Mouse (Mus musculus): ENCODE measurements around the gene Camkk2.
A peak's percentile ranks its signal among the peaks of the same experiment; 100 is the strongest.

The Camkk2 gene

GRCm38 (mm10) chr5:122736761-122737160 is 42.4 kb downstream of the Camkk2 start:
- DNase-seq (ENCODE audit: low read depth, low spot score) = no peak

- no peak for DNase-seq (ENCODE audit: low read depth, low spot score)
Observed at GRCm38 (mm10) chr5:122735853-122736252, 43.4 kb downstream of the Camkk2 start.

GRCm38 (mm10) chr5:122733881-122734280 is 45.3 kb downstream of the Camkk2 start:
- DNase-seq (ENCODE audit: low read depth, low spot score) = no peak

DNA sequence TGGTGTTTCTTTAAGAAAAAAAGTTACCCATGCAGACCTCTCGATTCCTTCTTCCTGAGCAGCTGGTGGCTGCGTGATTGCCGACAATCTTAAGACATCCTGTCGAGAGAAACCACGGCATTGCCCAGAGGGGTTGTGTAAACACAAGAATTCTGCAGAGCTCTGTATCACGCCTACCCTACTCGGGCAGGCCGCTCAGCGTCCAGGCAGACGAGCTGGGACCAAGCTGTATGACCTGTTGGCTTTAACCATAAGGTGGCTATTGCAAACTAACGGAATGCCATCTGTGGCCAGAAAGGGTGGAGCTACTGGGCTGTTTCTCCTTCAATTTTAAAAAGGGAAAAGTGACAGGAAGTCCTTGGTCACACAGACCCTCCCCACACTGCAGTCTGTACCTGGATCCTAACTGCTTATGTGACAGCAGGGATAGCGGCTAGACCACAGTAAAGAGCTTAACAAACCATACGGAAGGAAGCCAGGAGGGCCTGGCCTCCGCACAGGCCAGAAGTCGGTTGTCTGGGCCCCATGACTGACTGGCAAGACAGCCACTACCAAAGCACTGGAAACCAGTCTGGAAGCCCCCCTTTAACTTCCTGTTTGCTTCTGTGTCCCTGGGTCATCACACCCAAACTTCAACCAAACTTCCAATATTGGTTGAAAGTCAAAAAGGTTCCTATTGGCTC is 47.1 kb downstream of the Camkk2 start:
- DNase-seq (ENCODE audit: low read depth, low spot score) = no peak

GRCm38 (mm10) chr5:122731321-122731720 is 47.9 kb downstream of the Camkk2 start:
- DNase-seq (ENCODE audit: low read depth, low spot score) = peak; percentile 74

DNA sequence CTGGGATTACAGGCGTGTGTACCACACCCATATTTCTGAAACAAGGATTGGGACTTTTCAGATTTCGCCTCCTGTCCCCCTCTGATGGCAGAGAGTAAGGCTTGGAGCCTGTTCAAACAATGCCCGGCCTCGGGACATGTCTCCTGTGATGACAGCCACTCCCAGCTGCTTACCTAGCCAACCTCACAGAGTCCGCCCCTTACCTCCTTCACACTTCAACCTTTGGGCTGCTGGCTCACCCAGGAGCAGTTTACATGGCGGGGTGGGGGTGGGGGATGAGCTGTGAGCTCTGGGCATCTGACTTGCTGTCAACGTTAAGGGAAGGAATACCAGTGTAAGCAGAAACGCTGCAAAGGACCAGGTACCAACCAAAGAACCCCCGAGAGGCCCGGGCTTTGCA is 48.4 kb downstream of the Camkk2 start:
- DNase-seq (ENCODE audit: low read depth, low spot score) = no peak

- DNase-seq (ENCODE audit: low read depth, low spot score) = no peak
Observed at GRCm38 (mm10) chr5:122727096-122727495, 52.1 kb downstream of the Camkk2 start.

GRCm38 (mm10) chr5:122726595-122726994 is 52.6 kb downstream of the Camkk2 start:
- no peak for DNase-seq (ENCODE audit: low read depth, low spot score)

DNA sequence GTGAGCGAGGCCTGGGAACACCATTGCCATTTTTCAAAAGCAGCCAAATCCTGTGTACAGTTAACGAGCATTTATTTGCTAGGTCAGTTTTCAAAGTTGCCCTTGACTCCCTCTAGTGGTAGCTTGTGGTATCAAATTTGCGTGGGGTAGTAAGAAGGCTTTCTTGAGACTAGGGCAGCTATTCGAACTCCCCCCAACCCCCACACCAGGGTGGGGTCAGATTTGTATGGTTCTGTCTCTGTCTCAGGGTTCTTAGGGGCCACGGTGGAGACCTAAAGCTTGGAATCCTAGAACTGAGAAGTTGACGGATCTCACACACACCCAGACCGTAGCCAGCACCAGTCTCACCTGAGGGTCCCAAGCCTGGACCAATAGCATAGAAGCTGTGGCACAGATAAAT is 53.1 kb downstream of the Camkk2 start:
- peak; percentile 90 for DNase-seq (ENCODE audit: low read depth, low spot score)

GRCm38 (mm10) chr5:122725453-122725852 is 53.8 kb downstream of the Camkk2 start:
- no peak for DNase-seq (ENCODE audit: low read depth, low spot score)

GRCm38 (mm10) chr5:122719168-122719567 is 60.0 kb downstream of the Camkk2 start:
- DNase-seq (ENCODE audit: low read depth, low spot score) = no peak

DNA sequence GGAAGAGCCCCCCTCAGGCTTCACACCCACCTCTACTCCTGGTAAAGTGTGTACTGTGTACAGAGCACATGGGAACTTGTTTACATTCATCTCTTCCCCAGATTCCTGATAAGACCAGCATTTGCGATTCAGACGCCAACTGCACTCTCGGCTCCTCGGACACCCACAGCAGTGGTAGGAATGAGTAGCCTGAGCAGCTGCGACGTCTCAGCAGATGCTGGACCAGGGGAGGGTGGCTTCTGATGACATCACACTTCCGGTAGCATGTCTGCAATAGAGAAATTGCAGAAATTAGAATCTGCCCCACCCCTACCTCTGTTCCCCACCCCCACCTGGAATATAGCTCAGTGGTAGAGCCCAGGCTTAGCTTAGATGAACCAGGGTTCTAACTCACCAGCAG is 60.8 kb downstream of the Camkk2 start:
- DNase-seq (ENCODE audit: low read depth, low spot score) = no peak

DNA sequence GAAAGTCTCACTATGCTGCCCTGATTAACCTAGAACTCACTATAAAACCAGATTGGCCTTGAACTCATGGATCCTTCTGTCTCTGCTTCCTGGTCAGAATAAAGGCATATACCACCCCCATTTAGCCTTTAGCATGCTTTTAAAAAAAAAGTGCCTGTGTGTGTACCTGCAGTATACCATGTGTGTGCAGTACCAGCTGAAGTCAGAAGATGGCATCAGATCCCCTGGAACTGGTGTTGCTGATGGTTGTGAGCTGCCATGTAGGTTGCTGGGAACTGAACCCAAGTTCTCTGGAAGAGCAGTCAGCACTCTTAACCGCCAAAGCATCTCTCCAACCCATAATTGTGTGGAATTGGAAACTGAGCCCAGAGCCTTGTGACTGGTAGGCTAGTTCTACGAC is 62.4 kb downstream of the Camkk2 start:
- peak; percentile 69 for DNase-seq (ENCODE audit: low read depth, low spot score)

DNA sequence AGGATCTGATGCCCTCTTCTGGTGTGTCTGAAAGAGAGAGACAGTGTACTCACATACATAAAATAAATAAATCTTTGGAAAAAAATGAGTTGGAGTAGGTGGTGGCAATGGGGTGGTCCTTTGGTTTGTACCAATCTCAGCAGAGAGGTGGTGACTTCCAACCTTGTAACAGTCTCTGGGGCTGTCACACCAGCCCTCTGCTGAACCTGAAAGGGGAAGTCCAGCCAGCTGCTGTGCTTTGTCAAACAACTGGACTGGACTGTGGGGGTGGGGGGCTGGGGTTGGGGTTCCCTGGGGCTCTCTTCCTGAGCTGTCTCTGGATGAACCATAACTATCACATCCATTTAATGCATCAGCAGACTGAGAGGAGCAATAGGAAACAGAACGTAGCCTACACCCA is 63.5 kb downstream of the Camkk2 start:
- no peak for DNase-seq (ENCODE audit: low read depth, low spot score)

DNA sequence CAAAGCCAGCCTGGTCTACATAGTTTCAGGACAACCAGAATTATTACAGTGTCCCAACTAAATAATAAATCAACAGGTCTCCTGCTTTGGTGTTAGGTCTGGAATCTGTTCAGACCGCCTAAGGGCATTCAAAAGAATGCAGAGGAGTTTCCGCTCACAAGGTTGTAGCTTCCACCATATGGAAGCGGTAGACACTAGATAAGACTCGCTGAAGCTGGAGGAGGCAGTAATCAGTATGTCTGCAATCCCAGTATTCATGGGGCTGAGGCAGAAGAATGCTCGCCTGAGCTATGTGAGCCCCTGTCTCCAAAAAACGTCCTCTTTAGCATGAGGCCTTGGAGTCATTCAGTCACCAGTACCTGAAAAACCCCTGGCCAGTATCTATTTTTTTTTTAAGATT is 70.4 kb downstream of the Camkk2 start:
- no peak for DNase-seq (ENCODE audit: low read depth, low spot score)

DNA sequence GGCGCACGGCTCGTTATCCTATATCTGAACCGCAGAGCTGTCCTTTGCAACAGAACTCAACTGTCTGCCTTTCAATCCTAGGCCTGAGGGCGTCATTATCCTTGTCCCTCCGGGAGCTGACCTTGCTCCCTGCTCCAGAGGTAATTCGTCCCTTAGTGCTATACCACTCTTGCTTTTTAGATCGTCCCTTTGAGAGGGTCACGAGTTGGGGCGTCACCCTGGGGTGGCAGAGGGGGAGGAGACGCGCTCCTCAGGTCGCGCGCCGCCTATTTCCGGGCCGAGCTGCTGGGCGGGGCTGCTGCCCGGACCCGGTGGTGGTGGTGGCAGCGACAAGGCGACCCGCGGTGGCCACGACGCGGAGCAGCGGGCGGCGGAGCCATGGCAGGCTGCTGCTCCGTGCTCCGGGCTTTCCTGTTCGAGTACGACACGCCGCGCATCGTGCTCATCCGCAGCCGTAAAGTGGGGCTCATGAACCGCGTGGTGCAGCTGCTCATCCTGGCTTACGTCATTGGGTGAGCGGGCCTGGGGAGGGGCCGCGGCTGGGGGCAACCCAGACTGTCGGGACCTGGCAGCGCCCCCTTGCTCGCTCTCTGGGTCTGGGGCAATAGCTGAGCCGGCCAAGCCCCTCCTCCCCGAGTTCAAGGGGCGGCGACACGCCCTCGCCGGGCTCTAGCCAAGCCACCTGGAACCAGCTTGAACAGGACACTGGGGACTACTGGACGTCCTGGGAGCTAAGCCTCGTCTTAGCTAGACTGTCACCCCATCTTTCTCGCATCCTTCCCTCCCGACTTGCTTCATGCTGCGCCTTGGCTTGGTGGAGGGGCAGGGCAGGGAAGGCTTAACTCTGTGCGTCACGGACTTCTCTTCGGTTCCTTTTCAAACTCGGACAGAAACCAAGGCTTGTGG is 71.7 kb downstream of the Camkk2 start, which contains the start of gene P2rx4:
P2rx4 (plus strand) TSS at position 269 of the 906 bp plus-strand sequence.
- peak; percentile 87 for DNase-seq (ENCODE audit: low read depth, low spot score)

GRCm38 (mm10) chr5:122706917-122707275 is 72.3 kb downstream of the Camkk2 start:
- no peak for DNase-seq (ENCODE audit: low read depth, low spot score)

DNA sequence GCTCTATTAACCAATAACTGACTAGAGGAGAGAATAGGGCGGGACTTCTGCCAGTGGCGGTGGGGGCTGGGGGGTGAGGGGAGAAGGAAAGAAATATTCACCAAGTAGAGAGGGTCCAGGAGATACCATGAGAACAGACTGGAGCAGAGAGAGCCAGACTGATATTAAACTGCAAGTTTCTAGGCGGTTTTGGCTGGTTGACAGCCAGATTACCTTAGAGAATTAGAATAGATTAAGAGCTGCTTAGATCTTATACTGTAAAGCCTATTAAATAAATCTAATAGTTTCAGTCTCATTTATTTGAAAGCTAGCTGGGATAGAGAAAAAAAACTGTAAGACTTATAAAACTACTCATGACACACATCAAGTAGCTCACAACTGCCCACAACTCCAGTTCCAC is 74.0 kb downstream of the Camkk2 start:
- no peak for DNase-seq (ENCODE audit: low read depth, low spot score)

DNA sequence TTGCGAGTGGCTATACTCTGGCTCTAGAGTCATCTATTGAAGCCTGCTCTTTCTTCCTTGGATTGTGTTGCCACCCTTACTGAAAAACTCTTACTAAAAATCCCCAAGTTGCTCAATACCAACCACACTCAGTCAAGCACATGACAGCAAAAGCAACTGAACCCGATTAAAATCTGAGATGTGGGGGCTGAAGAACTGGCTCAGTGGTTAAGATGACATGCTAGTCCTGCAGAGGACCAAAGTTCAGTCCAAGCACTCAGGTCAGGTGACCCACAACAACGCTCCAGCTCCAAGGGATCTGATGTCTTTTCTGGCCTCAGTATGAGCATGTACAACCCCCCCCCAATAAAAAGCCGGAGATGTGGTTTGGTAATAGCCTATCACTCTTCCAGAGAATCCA is 74.6 kb downstream of the Camkk2 start:
- DNase-seq (ENCODE audit: low read depth, low spot score) = no peak

GRCm38 (mm10) chr5:122703574-122703973 is 75.6 kb downstream of the Camkk2 start:
- DNase-seq (ENCODE audit: low read depth, low spot score) = no peak

DNA sequence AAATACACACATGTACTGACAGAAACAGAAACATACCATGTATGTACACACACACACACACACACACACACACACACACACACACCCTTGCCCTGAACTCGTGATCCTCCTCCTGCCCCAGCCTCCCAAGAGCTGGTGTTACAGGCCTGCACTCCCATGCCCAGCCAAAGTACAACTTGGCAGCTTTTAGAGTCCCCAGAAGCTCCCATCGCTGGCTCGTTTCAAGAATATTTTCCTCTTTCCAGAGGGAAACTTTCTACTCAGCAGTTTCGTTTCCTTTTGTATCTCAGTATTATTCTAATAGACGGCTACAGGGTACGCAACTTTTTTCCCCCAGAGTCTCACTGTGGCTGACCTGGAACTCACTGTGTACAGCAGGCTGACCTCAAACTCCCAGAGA is 77.1 kb downstream of the Camkk2 start:
- DNase-seq (ENCODE audit: low read depth, low spot score) = no peak

GRCm38 (mm10) chr5:122700837-122701212 is 78.4 kb downstream of the Camkk2 start:
- DNase-seq (ENCODE audit: low read depth, low spot score) = no peak

Data from ES-CJ7 (cell line).